Comparison of ENCODE assay signal across 10 mouse cellular contexts in genomic region chr7:117699343-117699985, GRCm38 (mm10).
DNase-seq lines count a peak whose midpoint lies in the region; ATAC-seq and TF ChIP-seq lines count a peak whose summit lies in the region.
"Had no signal": no experiment of that assay in that cellular context is flagged by ENCODE, and none has a peak within 500 bp of the region (broad histone marks: within the 10 kb centered on the region; RNA-seq: fewer than 3 reads in every experiment).

No protein-coding gene starts in this region.

- WGBS in forebrain, embryonic 14.5 days, result 14% methylated on average over 4 of the region's 4 CpGs
- WGBS in midbrain, embryonic 15.5 days, result 50% methylated on average over 4 of the region's 4 CpGs

- H3K4me1 ChIP-seq in cortical plate, adult 2 months (ENCODE audit: control insufficient read depth, insufficient read depth, low read length), result peaks cover 5% of the 10 kb centered on the region
- H3K4me1 ChIP-seq in forebrain, embryonic 14.5 days (ENCODE audit: control insufficient read depth, insufficient read depth, low read length), result peaks cover 14% of the 10 kb centered on the region
- peaks cover 14% of the 10 kb centered on the region for H3K4me1 ChIP-seq in midbrain, embryonic 15.5 days

- no peaks in the 10 kb centered on the region for H3K27me3 ChIP-seq in forebrain, embryonic 14.5 days (replicated peaks; ENCODE audit: control insufficient read depth, insufficient read depth, low read length)
- H3K27me3 ChIP-seq in midbrain, embryonic 15.5 days (replicated peaks), result no peaks in the 10 kb centered on the region

- peak overlapping the region; percentile 21; the same call in 1 of the 2 replicates for H3K9ac ChIP-seq in forebrain, embryonic 14.5 days (ENCODE audit: low read length)
- no peak overlapping the region for H3K9ac ChIP-seq in midbrain, embryonic 15.5 days
- H3K9ac ChIP-seq: liver, postnatal 0 days had no signal

- ATAC-seq in forebrain, embryonic 14.5 days, result peak; percentile 93
- peak; percentile 89 for ATAC-seq in midbrain, embryonic 15.5 days (replicated peaks)
- ATAC-seq in megakaryocyte progenitor cell, adult 5-6 weeks (replicated peaks; ENCODE audit: poor library complexity), result no peak
- ATAC-seq: liver, postnatal 0 days had no signal

- no peak for TF ChIP-seq POLR2A in cortical plate, adult 2 months (IDR thresholded peaks at IDR 0.05; ENCODE audit: extremely low read depth, insufficient read depth, low read length)

- no peak for TF ChIP-seq CTCF in cortical plate, adult 2 months (IDR thresholded peaks at IDR 0.05; ENCODE audit: extremely low read depth, insufficient read depth, low read length)

- H3K9me3 ChIP-seq in forebrain, embryonic 14.5 days (replicated peaks; ENCODE audit: control insufficient read depth, low read length), result no peaks in the 10 kb centered on the region
- no peaks in the 10 kb centered on the region for H3K9me3 ChIP-seq in midbrain, embryonic 15.5 days

- peak; percentile 94 for DNase-seq in forebrain, embryonic 14.5 days (ENCODE audit: low spot score)
- DNase-seq in layer of hippocampus, postnatal 10 days (ENCODE audit: low spot score in 2 of 2), result peak; percentile 23 to 48
- no peak for DNase-seq in gastrocnemius, postnatal 10 days
- no peak for DNase-seq in adrenal gland, adult 8-10 months
- DNase-seq in cerebellum, adult 9-10 months, result no peak
- DNase-seq: cerebellum, postnatal 36 days; liver, postnatal 0 days had no signal

- H3K27ac ChIP-seq in cortical plate, adult 2 months (ENCODE audit: insufficient read depth, low read length), result 0 out of 2 replicates have a peak overlapping the region, but pooled peaks have one; percentile 51
- peak overlapping the region; percentile 29 for H3K27ac ChIP-seq in forebrain, embryonic 14.5 days (ENCODE audit: low read depth, low read length)
- peak overlapping the region; percentile 46 for H3K27ac ChIP-seq in midbrain, embryonic 15.5 days

- H3K4me3 ChIP-seq in cortical plate, adult 2 months (ENCODE audit: insufficient read depth, low read length), result no peak overlapping the region
- H3K4me3 ChIP-seq in forebrain, embryonic 14.5 days (ENCODE audit: low read depth, low read length), result no peak overlapping the region
- no peak overlapping the region for H3K4me3 ChIP-seq in midbrain, embryonic 15.5 days

- peak overlapping the region; percentile 19; the same call in 1 of the 2 replicates for H3K4me2 ChIP-seq in forebrain, embryonic 14.5 days (ENCODE audit: low read length)
- peak overlapping the region; percentile 14; the same call in 1 of the 2 replicates for H3K4me2 ChIP-seq in midbrain, embryonic 15.5 days

- H3K36me3 ChIP-seq in forebrain, embryonic 14.5 days (ENCODE audit: control insufficient read depth, insufficient read depth, low read length), result no peaks in the 10 kb centered on the region
- no peaks in the 10 kb centered on the region for H3K36me3 ChIP-seq in midbrain, embryonic 15.5 days (replicated peaks)

Comparison
In these comparisons a context has a peak if more than half of its experiments do, and no peak if none do; other contexts are left out.
1. DNase-seq: peak in forebrain, embryonic 14.5 days (single experiment) and layer of hippocampus, postnatal 10 days (2 of 2); none in gastrocnemius, postnatal 10 days (single experiment), adrenal gland, adult 8-10 months (single experiment) and cerebellum, adult 9-10 months (single experiment).
2. Peak in every context shown above with its lines, with median percentiles within 50 percentile points of each other: H3K27ac ChIP-seq.